Mouse (Mus musculus): ENCODE measurements around the gene Mcf2l. TPM values are rescaled to one million over a fixed set of nuclear protein-coding genes. Genes with fewer than 3 reads are reported as not detected.

Mcf2l gene
- polyA plus RNA-seq, 1 experiment from 2014 or later: 24.9 TPM

DNA sequence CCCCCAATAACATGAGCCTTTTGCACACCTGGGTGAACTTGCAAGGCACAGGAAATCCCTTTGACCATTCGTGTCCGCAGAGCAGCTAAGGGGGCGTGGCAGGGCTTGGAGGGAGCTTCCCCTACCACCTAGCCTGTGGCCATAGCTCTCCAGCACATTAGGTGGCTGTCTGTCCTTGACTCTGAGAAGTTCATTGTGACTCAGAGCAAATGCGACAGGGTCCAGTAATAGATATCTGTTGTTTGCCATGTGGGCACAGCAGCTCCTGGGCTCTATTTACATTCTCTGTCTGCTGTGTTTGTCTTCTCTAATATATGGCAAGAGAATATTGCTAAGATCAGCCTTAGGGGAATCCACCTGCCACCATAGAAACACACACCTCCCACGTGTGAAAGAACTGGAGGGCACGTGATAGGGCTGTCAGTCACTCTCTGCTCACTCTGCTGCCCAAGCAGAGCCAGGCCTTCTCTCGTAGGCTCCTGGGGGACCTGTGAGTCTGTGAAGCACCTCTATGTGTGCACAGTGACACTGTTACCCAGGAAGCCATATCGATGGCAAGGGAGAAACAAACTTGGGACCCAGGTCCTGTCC, 60.9 kb downstream of the Mcf2l start:
- H3K4me2 ChIP-seq (replicated peaks): no peak overlapping the region
- WGBS: 73% methylated on average over 8 of the region's 8 CpGs
- ATAC-seq (ENCODE audit: insufficient number of reproducible peaks, insufficient read depth, low FRiP score, low TSS enrichment): no peak
- no peak overlapping the region for H3K4me3 ChIP-seq
- no peak overlapping the region for H3K9ac ChIP-seq
- no peaks in the 10 kb centered on the region for H3K27me3 ChIP-seq
- no peaks in the 10 kb centered on the region for H3K9me3 ChIP-seq
- no peak overlapping the region for H3K27ac ChIP-seq
- peaks cover 4% of the 10 kb centered on the region; the same call in 1 of the 2 replicates for H3K4me1 ChIP-seq
- 0 out of 2 replicates have a peak, but pooled peaks cover 3% of the 10 kb centered on the region for H3K36me3 ChIP-seq

DNA sequence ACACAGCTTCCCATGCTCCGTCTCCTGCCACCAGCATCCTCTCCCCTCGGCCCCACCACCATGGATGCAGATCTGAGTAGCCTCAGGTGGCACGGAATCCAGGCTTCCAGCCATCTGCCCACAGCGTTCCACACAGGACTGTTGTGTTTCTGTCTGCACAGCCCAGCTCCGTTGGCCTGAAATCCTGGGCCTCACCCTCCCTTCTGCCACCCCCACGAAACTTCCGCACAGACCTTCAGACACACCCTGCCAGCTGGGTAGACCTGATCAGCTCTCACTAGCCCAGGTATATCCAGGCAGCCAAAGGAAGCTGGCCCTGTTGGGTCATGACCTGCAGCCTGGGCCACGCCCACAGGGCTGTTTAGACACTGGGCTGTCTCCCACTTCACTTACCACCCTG, 66.9 kb downstream of the Mcf2l start:
- H3K9ac ChIP-seq: no peak overlapping the region
- ATAC-seq (ENCODE audit: insufficient number of reproducible peaks, insufficient read depth, low FRiP score, low TSS enrichment): no peak
- 0 out of 2 replicates have a peak, but pooled peaks cover 3% of the 10 kb centered on the region for H3K36me3 ChIP-seq
- peaks cover 11% of the 10 kb centered on the region for H3K4me1 ChIP-seq
- 75% methylated on average over 8 of the region's 8 CpGs for WGBS
- no peaks in the 10 kb centered on the region for H3K27me3 ChIP-seq
- no peak overlapping the region for H3K4me3 ChIP-seq
- no peak overlapping the region for H3K4me2 ChIP-seq (replicated peaks)
- H3K9me3 ChIP-seq: no peaks in the 10 kb centered on the region
- no peak overlapping the region for H3K27ac ChIP-seq

DNA sequence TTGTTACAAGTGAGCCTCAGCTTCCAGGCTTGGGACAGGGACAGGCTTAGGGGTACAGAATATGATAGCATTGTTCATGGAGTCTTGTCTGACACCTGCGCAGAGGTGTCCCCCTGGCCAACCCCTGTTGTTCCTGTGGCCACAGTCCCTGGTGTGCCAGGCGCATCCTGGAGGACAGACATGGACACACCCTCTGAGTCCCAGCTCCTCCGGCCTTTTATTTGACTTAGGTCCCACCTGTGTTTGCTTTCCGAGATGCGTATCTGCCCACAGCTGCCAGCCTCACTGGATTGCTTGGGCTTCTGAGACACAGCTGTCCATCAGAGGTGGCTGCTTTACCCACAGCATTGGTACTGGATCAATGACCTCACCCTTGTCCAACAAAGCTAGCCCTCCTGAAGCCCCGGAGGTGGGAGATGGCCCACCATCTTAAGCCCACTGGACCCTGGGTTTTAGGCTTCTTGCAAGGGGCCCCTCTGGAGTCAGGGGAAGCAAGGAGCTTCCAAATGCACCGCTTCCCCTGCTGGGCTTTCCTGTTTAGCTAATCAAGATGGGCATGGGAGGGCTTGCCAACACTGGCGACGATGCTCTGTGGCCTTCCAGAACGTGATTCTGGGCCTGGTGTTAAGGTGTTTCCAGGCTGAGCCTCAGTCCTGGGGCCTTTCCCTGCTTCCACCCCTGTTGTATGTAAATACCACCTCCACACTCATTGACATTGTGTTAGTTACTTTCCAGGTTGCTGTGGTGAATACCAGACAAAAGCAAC, 67.7 kb downstream of the Mcf2l start:
- 82% methylated on average over 10 of the region's 10 CpGs for WGBS
- Histone ChIP-seq H3K36me3 (0 out of 2 replicates have a peak, but pooled peaks cover 3% of the 10 kb centered on the region), H3K27ac (no peak overlapping the region), H3K4me1 (peaks cover 11% of the 10 kb centered on the region), H3K27me3 (no peaks in the 10 kb centered on the region), H3K4me2 (replicated peaks) (no peak overlapping the region), H3K9me3 (no peaks in the 10 kb centered on the region), H3K9ac (no peak overlapping the region), H3K4me3 (no peak overlapping the region)
- ATAC-seq (ENCODE audit: insufficient number of reproducible peaks, insufficient read depth, low FRiP score, low TSS enrichment): no peak

DNA sequence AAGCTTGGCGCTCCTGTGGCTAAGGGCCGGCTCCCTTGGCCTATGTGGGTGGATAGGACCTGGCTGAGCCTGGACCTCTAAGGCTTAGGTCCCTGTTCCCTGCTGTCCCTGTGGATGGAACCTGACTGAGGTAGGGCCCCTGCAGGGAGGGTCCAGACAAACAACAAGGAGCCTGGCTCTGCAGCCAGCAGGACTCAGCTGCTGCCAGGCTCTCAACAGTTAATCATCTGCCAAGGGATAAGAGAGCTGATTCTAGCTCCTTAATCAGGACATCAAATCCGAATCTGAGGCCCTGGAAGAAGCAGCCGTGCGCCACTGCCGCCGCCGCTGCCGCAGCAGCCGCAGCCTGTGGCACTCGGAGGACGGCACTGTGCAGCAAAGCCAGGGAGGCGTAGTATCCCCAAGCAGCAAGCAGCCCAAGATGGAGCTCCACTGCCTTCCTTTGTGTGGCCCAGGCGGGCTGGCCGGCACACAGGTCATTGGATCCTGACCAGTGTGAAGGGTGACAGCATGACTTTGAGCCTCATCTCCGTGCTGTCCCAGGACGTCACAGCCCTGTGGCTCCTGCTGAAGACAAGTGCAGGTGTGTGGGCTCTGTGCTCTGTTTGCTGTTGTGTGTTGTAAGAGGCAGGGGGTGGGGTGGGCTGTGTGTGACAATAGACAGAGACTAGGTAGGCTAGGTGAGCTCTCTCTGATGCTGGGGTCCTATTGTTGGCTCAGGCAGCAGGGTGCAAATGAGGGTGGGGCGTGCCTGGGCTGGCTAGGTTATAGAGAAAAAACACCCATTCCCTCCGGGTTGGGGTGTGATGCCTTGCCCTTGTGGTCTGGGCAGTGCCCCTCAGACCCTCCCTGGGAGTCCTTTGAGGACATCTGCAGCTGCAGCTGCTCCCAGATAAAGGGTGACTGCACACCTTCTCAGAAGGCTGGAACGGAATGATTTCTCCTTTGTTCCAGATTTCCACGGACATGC, 74.3 kb downstream of the Mcf2l start:
- Histone ChIP-seq H3K9ac (peak overlapping the region; percentile 62), H3K4me2 (replicated peaks) (peak overlapping the region; percentile 75), H3K27me3 (no peaks in the 10 kb centered on the region), H3K9me3 (no peaks in the 10 kb centered on the region), H3K4me3 (peak overlapping the region; percentile 48), H3K4me1 (peaks cover 29% of the 10 kb centered on the region), H3K36me3 (no peaks in the 10 kb centered on the region), H3K27ac (peak overlapping the region; percentile 68)
- ATAC-seq (ENCODE audit: insufficient number of reproducible peaks, insufficient read depth, low FRiP score, low TSS enrichment): peak; percentile 77
- WGBS: 3% methylated on average over 21 of the region's 21 CpGs

DNA sequence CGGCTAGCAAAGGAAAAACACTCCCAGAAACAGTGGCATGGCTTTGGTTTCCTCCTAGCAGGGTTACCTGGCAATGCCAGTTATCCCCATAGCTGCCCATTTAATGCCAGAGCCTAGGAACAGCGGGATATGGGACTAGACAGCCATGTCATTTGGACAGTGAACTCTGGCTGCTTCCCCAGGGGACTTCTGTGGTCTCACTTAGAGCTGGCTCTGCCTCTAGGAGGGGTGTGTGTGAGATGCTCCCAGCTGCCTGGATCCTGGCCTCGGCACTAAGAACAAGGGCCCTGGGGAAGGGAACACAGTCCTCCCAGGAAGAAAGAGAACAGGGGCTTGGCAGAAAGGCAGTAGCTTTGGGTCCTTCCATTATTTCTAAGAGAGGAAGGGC, 75.0 kb downstream of the Mcf2l start:
- H3K4me3 ChIP-seq: peak overlapping the region; percentile 48
- H3K27ac ChIP-seq: peak overlapping the region; percentile 68; the same call in 1 of the 2 replicates
- H3K4me2 ChIP-seq (replicated peaks): peak overlapping the region; percentile 75
- peak overlapping the region; percentile 62 for H3K9ac ChIP-seq
- H3K27me3 ChIP-seq: no peaks in the 10 kb centered on the region
- no peaks in the 10 kb centered on the region for H3K9me3 ChIP-seq
- WGBS: 12% methylated on average over 3 of the region's 3 CpGs
- H3K36me3 ChIP-seq: no peaks in the 10 kb centered on the region
- peaks cover 29% of the 10 kb centered on the region for H3K4me1 ChIP-seq
- no peak for ATAC-seq (ENCODE audit: insufficient number of reproducible peaks, insufficient read depth, low FRiP score, low TSS enrichment)

DNA sequence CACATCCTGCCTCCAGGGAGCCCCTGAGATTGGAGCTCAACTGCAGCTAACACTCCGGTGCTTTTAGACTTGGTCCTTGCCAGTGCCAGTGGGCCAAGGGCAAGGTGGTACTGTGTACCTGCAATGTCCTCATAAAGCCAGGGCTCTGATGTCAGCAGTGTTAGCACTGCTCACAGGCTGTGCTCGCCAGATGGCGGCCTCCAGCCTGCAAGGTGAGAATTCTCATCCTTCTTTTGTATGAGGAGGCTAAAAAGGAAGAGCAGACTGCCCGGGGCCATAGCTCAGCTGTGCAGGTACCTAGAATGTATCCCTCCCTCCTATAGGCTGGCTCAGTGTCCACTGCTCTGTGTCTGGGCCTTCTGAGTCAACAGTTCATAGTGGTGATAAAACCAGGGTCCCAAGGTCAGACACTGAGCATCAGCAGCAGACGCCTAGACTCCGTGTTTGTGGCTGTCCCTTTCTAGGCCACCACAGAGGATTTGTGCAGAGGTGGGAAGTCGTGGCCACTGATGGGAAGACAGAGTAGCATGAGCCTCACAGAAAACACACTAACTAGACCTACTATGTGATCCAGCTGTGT, 77.5 kb downstream of the Mcf2l start:
- Histone ChIP-seq H3K36me3 (peaks cover 8% of the 10 kb centered on the region; the same call in 1 of the 2 replicates), H3K27ac (no peak overlapping the region), H3K4me1 (peaks cover 29% of the 10 kb centered on the region), H3K9ac (no peak overlapping the region), H3K4me3 (no peak overlapping the region), H3K4me2 (replicated peaks) (no peak overlapping the region), H3K27me3 (no peaks in the 10 kb centered on the region), H3K9me3 (no peaks in the 10 kb centered on the region)
- 68% methylated on average over 7 of the region's 7 CpGs for WGBS
- no peak for ATAC-seq (ENCODE audit: insufficient number of reproducible peaks, insufficient read depth, low FRiP score, low TSS enrichment)

DNA sequence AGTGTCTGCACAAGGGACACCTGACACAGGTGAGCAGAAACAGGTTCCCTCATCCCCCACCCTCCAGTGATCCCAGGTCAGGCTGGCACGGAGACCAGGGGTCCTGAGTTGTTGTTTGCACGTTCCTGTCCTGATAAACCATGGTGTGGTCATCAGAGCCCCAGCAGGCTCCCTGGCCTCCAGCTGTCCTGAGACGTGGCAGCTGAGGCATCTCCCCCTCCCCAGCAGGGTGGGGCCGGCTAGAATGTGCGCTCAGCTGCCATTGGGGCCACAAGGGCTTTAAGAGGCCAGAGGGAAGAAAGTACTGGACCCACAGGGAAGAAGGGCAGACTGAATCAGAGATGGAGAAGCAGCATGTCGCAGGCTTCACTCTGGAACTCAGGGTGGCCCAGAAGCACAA, 79.1 kb downstream of the Mcf2l start:
- ATAC-seq (ENCODE audit: insufficient number of reproducible peaks, insufficient read depth, low FRiP score, low TSS enrichment): no peak
- Histone ChIP-seq H3K27me3 (no peaks in the 10 kb centered on the region), H3K9ac (no peak overlapping the region), H3K27ac (no peak overlapping the region), H3K9me3 (no peaks in the 10 kb centered on the region), H3K4me3 (no peak overlapping the region), H3K36me3 (peaks cover 8% of the 10 kb centered on the region; the same call in 1 of the 2 replicates), H3K4me1 (peaks cover 27% of the 10 kb centered on the region), H3K4me2 (replicated peaks) (no peak overlapping the region)
- WGBS: 62% methylated on average over 6 of the region's 6 CpGs

DNA sequence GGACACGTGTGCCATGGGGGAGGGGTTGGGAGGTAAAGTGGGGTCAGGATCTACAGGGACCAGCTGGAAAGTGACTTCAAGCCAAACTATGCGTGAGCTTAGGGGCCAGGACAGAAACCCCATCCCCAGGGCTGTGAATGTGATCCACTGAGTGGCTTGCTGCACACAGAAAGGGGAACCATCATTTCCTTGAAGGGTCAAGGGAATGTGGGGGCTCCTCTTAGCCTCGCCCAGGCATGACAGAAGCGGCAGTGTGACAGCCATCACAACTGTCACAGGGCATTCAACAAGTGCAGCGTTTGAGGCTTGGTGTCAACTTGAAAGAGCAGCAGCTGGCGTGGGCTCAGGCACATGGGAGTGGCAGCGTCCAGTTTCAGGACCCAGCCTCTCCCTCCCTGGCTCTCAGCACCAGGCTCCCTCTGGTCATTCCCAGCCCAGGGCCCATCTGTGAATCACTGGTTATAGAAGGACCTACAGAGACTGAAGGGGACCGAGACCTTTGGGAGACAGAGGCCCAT, 81.8 kb downstream of the Mcf2l start:
- no peak overlapping the region for H3K9ac ChIP-seq
- no peaks in the 10 kb centered on the region for H3K9me3 ChIP-seq
- peaks cover 8% of the 10 kb centered on the region; the same call in 1 of the 2 replicates for H3K36me3 ChIP-seq
- no peak overlapping the region for H3K4me2 ChIP-seq (replicated peaks)
- H3K4me3 ChIP-seq: no peak overlapping the region
- ATAC-seq (ENCODE audit: insufficient number of reproducible peaks, insufficient read depth, low FRiP score, low TSS enrichment): no peak
- H3K27ac ChIP-seq: no peak overlapping the region
- 79% methylated on average over 8 of the region's 8 CpGs for WGBS
- H3K4me1 ChIP-seq: peaks cover 13% of the 10 kb centered on the region; the same call in 1 of the 2 replicates
- no peaks in the 10 kb centered on the region for H3K27me3 ChIP-seq

DNA sequence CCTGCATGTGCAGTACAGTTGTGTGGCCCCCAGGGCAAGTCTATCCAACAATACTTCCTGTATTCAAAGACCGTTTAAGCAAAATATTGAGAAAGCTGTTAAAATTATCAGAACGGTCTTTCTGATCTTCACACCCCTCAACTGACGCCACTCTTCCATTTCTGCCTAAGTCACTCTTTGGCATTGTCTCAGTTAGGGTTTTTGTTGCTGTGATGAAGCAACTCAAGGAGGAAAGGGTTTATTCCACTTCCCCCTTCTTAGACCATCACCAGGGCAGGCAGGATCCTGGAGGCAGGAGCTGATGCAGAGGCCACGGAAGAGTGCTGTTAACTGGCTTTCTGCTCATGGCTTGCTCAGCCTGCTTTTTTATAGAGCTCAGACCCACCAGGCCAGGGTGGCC, 82.3 kb downstream of the Mcf2l start:
- Histone ChIP-seq H3K4me3 (no peak overlapping the region), H3K27me3 (no peaks in the 10 kb centered on the region), H3K4me1 (peaks cover 13% of the 10 kb centered on the region; the same call in 1 of the 2 replicates), H3K4me2 (replicated peaks) (no peak overlapping the region), H3K9ac (no peak overlapping the region), H3K27ac (no peak overlapping the region), H3K9me3 (no peaks in the 10 kb centered on the region), H3K36me3 (peaks cover 8% of the 10 kb centered on the region; the same call in 1 of the 2 replicates)
- WGBS: 86% methylated on average over 4 of the region's 4 CpGs
- ATAC-seq (ENCODE audit: insufficient number of reproducible peaks, insufficient read depth, low FRiP score, low TSS enrichment): no peak

DNA sequence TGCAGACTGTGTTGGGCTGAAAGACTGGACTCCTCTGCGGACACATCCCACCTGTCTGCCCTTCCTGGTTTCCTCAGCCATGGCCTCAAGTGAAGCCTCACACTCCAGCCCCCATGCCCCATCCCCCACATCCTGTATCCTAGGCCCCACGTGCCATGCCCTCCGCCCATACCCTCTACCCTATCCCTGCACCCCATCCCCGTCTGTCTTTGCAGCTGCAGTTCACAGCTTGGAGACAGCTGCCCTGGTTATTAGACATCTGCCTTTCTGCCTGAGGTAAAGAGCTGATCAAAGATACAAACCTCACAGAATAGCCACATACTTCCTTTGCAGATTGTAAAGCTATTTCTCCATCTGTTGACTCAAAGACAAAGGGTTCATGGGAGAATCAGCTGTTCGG, 83.3 kb downstream of the Mcf2l start:
- no peak for ATAC-seq (ENCODE audit: insufficient number of reproducible peaks, insufficient read depth, low FRiP score, low TSS enrichment)
- H3K9ac ChIP-seq: no peak overlapping the region
- H3K4me1 ChIP-seq: peaks cover 13% of the 10 kb centered on the region; the same call in 1 of the 2 replicates
- H3K36me3 ChIP-seq: peaks cover 8% of the 10 kb centered on the region; the same call in 1 of the 2 replicates
- H3K27ac ChIP-seq: no peak overlapping the region
- H3K4me3 ChIP-seq: no peak overlapping the region
- no peaks in the 10 kb centered on the region for H3K27me3 ChIP-seq
- H3K4me2 ChIP-seq (replicated peaks): no peak overlapping the region
- no peaks in the 10 kb centered on the region for H3K9me3 ChIP-seq
- WGBS: 57% methylated on average over 5 of the region's 5 CpGs

DNA sequence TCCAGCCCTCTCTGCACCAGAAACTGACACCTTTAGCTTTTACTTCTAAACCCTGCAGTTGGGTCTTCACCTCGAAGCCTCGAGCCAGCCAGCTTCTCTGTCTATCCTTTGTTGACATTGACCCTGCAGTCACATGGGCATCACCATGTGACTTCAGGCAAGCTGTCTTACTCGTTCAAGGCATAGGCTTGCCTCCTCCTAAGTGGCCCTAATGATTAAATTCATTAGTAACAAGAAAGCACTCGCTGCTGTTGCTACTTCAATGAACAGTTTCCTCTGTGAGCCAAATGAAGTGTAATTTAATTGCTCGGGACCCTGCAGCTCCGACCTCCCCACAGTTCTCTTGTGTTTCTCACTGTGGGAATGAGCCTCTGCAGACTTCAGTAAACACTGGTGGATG, 83.8 kb downstream of the Mcf2l start:
- H3K9me3 ChIP-seq: no peaks in the 10 kb centered on the region
- WGBS: 38% methylated on average over 6 of the region's 6 CpGs

More for the DNA sequence above, 83.8 kb downstream of the Mcf2l start:
- Histone ChIP-seq H3K4me1 (peaks cover 13% of the 10 kb centered on the region; the same call in 1 of the 2 replicates), H3K27ac (no peak overlapping the region), H3K9ac (no peak overlapping the region), H3K4me2 (replicated peaks) (no peak overlapping the region), H3K27me3 (no peaks in the 10 kb centered on the region), H3K36me3 (peaks cover 8% of the 10 kb centered on the region; the same call in 1 of the 2 replicates), H3K4me3 (no peak overlapping the region)
- ATAC-seq (ENCODE audit: insufficient number of reproducible peaks, insufficient read depth, low FRiP score, low TSS enrichment): no peak
